Mouse (Mus musculus) v-Abl transformed pro-B cells (cell line): ENCODE results near the gene Cradd.

Experiments used
- in situ Hi-C, 2 experiments: fragments of 400-800 bp; cut with MboI; formaldehyde crosslinking; loops; one replicate each; pipeline ENCODE4 v1.15.1; 2025; ENCODE audit not compliant: unreplicated experiment in 2 of 2

Gene Cradd

GRCm38 (mm10) chr10:95323393-95324277 is at the start of gene Cradd:
Gene Cradd (minus strand): TSS chr10:95324133.
- in situ Hi-C loops, result loop anchor here (5.0 to 10.0 kb wide), 6 partner anchors 69 to 329 kb away; no protein-coding TSS in a partner anchor

- in situ Hi-C loops, result no loop called here
Observed at GRCm38 (mm10) chr10:95373340-95373739, 49.4 kb upstream of the Cradd start.

- in situ Hi-C loops, result no loop called here
Observed at GRCm38 (mm10) chr10:95371942-95372341, 48.0 kb upstream of the Cradd start.

- in situ Hi-C loops, result no loop called here
Observed at GRCm38 (mm10) chr10:95369190-95369589, 45.3 kb upstream of the Cradd start.

GRCm38 (mm10) chr10:95368151-95368550 is 44.2 kb upstream of the Cradd start:
- in situ Hi-C loops, result no loop called here

- in situ Hi-C loops, result no loop called here
Observed at GRCm38 (mm10) chr10:95367661-95368089, 43.7 kb upstream of the Cradd start.

- in situ Hi-C loops, result no loop called here
Observed at GRCm38 (mm10) chr10:95367241-95367640, 43.3 kb upstream of the Cradd start.

GRCm38 (mm10) chr10:95362326-95362725 is 38.4 kb upstream of the Cradd start:
- in situ Hi-C loops, result no loop called here

- in situ Hi-C loops, result no loop called here
Observed at GRCm38 (mm10) chr10:95361260-95361841, 37.4 kb upstream of the Cradd start.

GRCm38 (mm10) chr10:95360048-95360447 is 36.1 kb upstream of the Cradd start:
- in situ Hi-C loops, result no loop called here

GRCm38 (mm10) chr10:95357721-95358120 is 33.8 kb upstream of the Cradd start:
- in situ Hi-C loops, result no loop called here

GRCm38 (mm10) chr10:95356711-95357110 is 32.8 kb upstream of the Cradd start:
- in situ Hi-C loops, result no loop called here

GRCm38 (mm10) chr10:95355678-95356268 is 31.8 kb upstream of the Cradd start:
- in situ Hi-C loops, result no loop called here

GRCm38 (mm10) chr10:95354673-95355072 is 30.7 kb upstream of the Cradd start:
- in situ Hi-C loops, result no loop called here

- in situ Hi-C loops, result no loop called here
Observed at GRCm38 (mm10) chr10:95354047-95354446, 30.1 kb upstream of the Cradd start.

- in situ Hi-C loops, result no loop called here
Observed at GRCm38 (mm10) chr10:95348457-95348856, 24.5 kb upstream of the Cradd start.

- in situ Hi-C loops, result no loop called here
Observed at GRCm38 (mm10) chr10:95347776-95348175, 23.8 kb upstream of the Cradd start.

- in situ Hi-C loops, result no loop called here
Observed at GRCm38 (mm10) chr10:95342833-95343590, 19.1 kb upstream of the Cradd start.

- in situ Hi-C loops, result no loop called here
Observed at GRCm38 (mm10) chr10:95340676-95341075, 16.7 kb upstream of the Cradd start.

GRCm38 (mm10) chr10:95337589-95337988 is 13.7 kb upstream of the Cradd start:
- in situ Hi-C loops, result no loop called here
